In the genomic region with DNA sequence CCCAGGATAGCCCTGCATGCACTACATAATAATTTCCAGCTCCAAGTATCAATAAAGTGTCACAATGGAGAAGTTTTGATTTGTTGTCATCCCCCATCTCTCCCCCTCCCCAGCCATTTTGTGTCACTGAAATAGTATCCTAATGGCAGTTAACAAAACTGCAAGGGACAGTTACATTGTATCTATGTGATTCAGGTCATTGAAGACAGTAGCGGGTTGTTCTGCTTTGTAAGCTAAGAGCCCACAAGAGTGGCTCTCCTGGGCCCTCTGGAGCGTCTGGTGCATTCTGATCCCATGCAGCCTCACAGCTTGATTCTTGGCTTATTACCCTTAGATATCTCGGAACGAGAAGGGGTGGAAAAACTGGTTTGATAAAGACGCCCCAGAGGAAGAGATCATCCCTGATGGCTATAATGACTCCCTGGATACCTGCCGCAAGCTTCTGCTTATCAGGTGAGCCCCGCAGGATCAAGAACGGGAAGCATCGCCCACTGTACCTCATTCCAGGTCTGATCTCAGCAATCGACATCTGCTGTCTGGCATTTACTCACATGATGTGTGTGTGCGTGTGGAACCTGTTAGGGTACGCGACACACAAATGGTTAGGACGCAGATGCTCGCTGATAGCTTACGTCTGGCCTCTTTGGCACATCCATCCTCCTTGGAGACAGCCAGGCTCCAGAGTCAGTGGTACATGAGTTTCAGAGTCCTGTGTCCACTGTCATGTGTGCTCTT, we compare ENCODE assay signal across 14 mouse cellular contexts.
DNase-seq lines count a peak whose midpoint lies in the region; ATAC-seq and TF ChIP-seq lines count a peak whose summit lies in the region.
"Had no signal": no experiment of that assay in that cellular context is flagged by ENCODE, and none has a peak within 500 bp of the region (broad histone marks: within the 10 kb centered on the region; RNA-seq: fewer than 3 reads in every experiment).

No protein-coding gene starts in this region.

- H3K4me1 ChIP-seq in hindbrain, embryonic 10.5 days (replicated peaks): peaks cover 27% of the 10 kb centered on the region
- H3K4me1 ChIP-seq in hindbrain, embryonic 13.5 days (replicated peaks): peaks cover 43% of the 10 kb centered on the region
- peaks cover 7% of the 10 kb centered on the region; the same call in 1 of the 2 replicates for H3K4me1 ChIP-seq in midbrain, postnatal 0 days (ENCODE audit: insufficient read depth, low read length)
- H3K4me1 ChIP-seq: liver, embryonic 15.5 days had no signal

- ATAC-seq in hindbrain, embryonic 13.5 days (ENCODE audit: low FRiP score): no peak; the same call in 1 of the 2 replicates
- ATAC-seq in midbrain, postnatal 0 days (ENCODE audit: low FRiP score): no peak
- ATAC-seq: inflammation-experienced regulatory T-cells, adult 6 months; lung, postnatal 0 days had no signal

- peak; percentile 27 for DNase-seq in layer of hippocampus, adult 11-12 months (ENCODE audit: low spot score)
- DNase-seq in layer of hippocampus, adult 9-11 months: no peak
- DNase-seq in hindbrain, embryonic 10.5 days (ENCODE audit: low spot score): no peak
- peak; percentile 65 for DNase-seq in midbrain, postnatal 0 days (ENCODE audit: low spot score)
- DNase-seq in heart, adult 8-10 months (ENCODE audit: low spot score): no peak
- DNase-seq in frontal cortex, postnatal 14 days (ENCODE audit: low spot score in 2 of 2): no peak
- DNase-seq: adrenal gland, postnatal 36 days; gastrocnemius, postnatal 14 days; heart, postnatal 10 days had no signal

- H3K9me3 ChIP-seq in hindbrain, embryonic 10.5 days: no peaks in the 10 kb centered on the region
- no peaks in the 10 kb centered on the region for H3K9me3 ChIP-seq in hindbrain, embryonic 13.5 days
- no peaks in the 10 kb centered on the region for H3K9me3 ChIP-seq in midbrain, postnatal 0 days (ENCODE audit: low read length)
- H3K9me3 ChIP-seq: limb, embryonic 13.5 days; liver, embryonic 15.5 days had no signal

- H3K9ac ChIP-seq in hindbrain, embryonic 13.5 days: no peak overlapping the region
- no peak overlapping the region for H3K9ac ChIP-seq in midbrain, postnatal 0 days (replicated peaks; ENCODE audit: low read length, poor library complexity, severe bottlenecking)
- H3K9ac ChIP-seq: limb, embryonic 13.5 days; liver, embryonic 15.5 days had no signal

- 0 out of 2 replicates have a peak overlapping the region, but pooled peaks have one; percentile 1 for H3K4me2 ChIP-seq in hindbrain, embryonic 13.5 days
- H3K4me2 ChIP-seq in midbrain, postnatal 0 days (ENCODE audit: low read depth, low read length, poor library complexity, severe bottlenecking): no peak overlapping the region
- H3K4me2 ChIP-seq: limb, embryonic 13.5 days; liver, embryonic 15.5 days had no signal

- 0 out of 2 replicates have a peak overlapping the region, but pooled peaks have one; percentile 40 for H3K27ac ChIP-seq in hindbrain, embryonic 10.5 days
- H3K27ac ChIP-seq in hindbrain, embryonic 13.5 days: peak overlapping the region; percentile 75
- H3K27ac ChIP-seq in midbrain, postnatal 0 days (ENCODE audit: low read depth, low read length): no peak overlapping the region
- H3K27ac ChIP-seq: limb, embryonic 13.5 days; liver, embryonic 15.5 days had no signal

- H3K36me3 ChIP-seq in hindbrain, embryonic 10.5 days: no peaks in the 10 kb centered on the region
- H3K36me3 ChIP-seq in hindbrain, embryonic 13.5 days: no peaks in the 10 kb centered on the region
- H3K36me3 ChIP-seq in midbrain, postnatal 0 days (ENCODE audit: insufficient read depth, low read length): no peaks in the 10 kb centered on the region
- H3K36me3 ChIP-seq: limb, embryonic 13.5 days; liver, embryonic 15.5 days had no signal

- H3K27me3 ChIP-seq in hindbrain, embryonic 10.5 days (ENCODE audit: insufficient read depth, poor library complexity, severe bottlenecking): no peaks in the 10 kb centered on the region
- H3K27me3 ChIP-seq in hindbrain, embryonic 13.5 days: no peaks in the 10 kb centered on the region
- H3K27me3 ChIP-seq in midbrain, postnatal 0 days (ENCODE audit: insufficient read depth, low read length): no peaks in the 10 kb centered on the region
- H3K27me3 ChIP-seq: liver, embryonic 15.5 days had no signal

- no peak for TF ChIP-seq CTCF in midbrain, postnatal 0 days (IDR thresholded peaks at IDR 0.05)

- WGBS in hindbrain, embryonic 10.5 days: 82% methylated on average over 16 of the region's 16 CpGs
- WGBS in hindbrain, embryonic 13.5 days: 51% methylated on average over 16 of the region's 16 CpGs
- WGBS in midbrain, postnatal 0 days: 54% methylated on average over 16 of the region's 16 CpGs

- no peak overlapping the region for H3K4me3 ChIP-seq in hindbrain, embryonic 10.5 days
- no peak overlapping the region for H3K4me3 ChIP-seq in hindbrain, embryonic 13.5 days
- no peak overlapping the region for H3K4me3 ChIP-seq in midbrain, postnatal 0 days (ENCODE audit: low read depth, low read length)
- H3K4me3 ChIP-seq: limb, embryonic 13.5 days; liver, embryonic 15.5 days had no signal

Comparison
In these comparisons a context has a peak if more than half of its experiments do, and no peak if none do; other contexts are left out.
1. DNase-seq: peak in layer of hippocampus, adult 11-12 months (single experiment) and midbrain, postnatal 0 days (single experiment); none in layer of hippocampus, adult 9-11 months (single experiment), hindbrain, embryonic 10.5 days (single experiment), heart, adult 8-10 months (single experiment) and frontal cortex, postnatal 14 days (0 of 2).